Mouse (Mus musculus): ENCODE results near the gene Rsc1a1.

GRCm38 (mm10) chr4:141717633-141718032 is 32.2 kb upstream of the Rsc1a1 start:
- TF ChIP-seq CTCF (IDR thresholded peaks at IDR 0.05; ENCODE audit: control insufficient read depth, insufficient read depth, low read length), result no peak
- no peak for TF ChIP-seq POLR2A (IDR thresholded peaks at IDR 0.05; ENCODE audit: borderline replicate concordance, control insufficient read depth, low read depth, low read length)

All from bone marrow, adult 2 months (tissue).